Mouse (Mus musculus) MEL (cell line): Measurements from ENCODE around the gene Shcbp1l. TPM values are rescaled to one million over a fixed set of nuclear protein-coding genes. Genes with fewer than 3 reads are reported as not detected.
"Not testable (repeated sequence)": the region's sequence is repeated elsewhere in the genome, so short reads cannot be mapped to it uniquely, and the experiment has no call there.

Experiments used
- DNase-seq: peaks from one replicate; pipeline ENCODE4 v3.0.0; 2011; ENCODE audit warnings: low read depth, low spot score
- H3K27ac ChIP-seq: 2 replicates; pipeline ENCODE4 v1.5.1; 2012; ENCODE audit warnings: low read depth, mild to moderate bottlenecking, control low read depth, low read length, moderate library complexity; ENCODE audit not compliant: control insufficient read depth
- H3K27me3 ChIP-seq, 2 experiments: fragments of 150-350 bp in 1 of 2; sonication (generic) in 1 of 2; 2 replicates each; pipeline ENCODE4 v1.6.1; 2012; ENCODE audit warnings: low read length in 2 of 2, mild to moderate bottlenecking in 2 of 2, improper control_type of control experiment in 1 of 2, moderate library complexity in 1 of 2; ENCODE audit not compliant: insufficient read depth in 2 of 2, control insufficient read depth in 1 of 2
- H3K36me3 ChIP-seq, 2 experiments: 2 replicates each; pipeline ENCODE4 v1.6.1; 2012 to 2014; ENCODE audit warnings: low read length in 2 of 2, improper control_type of control experiment in 1 of 2, inconsistent platforms in 1 of 2, mild to moderate bottlenecking in 1 of 2; ENCODE audit not compliant: insufficient read depth in 2 of 2, control insufficient read depth in 1 of 2
- H3K4me1 ChIP-seq, 2 experiments: fragments of 150-350 bp in 1 of 2; sonication (generic) in 1 of 2; 2 replicates each; pipeline ENCODE4 v1.6.1; 2012; ENCODE audit warnings: low read length in 2 of 2, improper control_type of control experiment in 1 of 2, mild to moderate bottlenecking in 1 of 2; ENCODE audit not compliant: insufficient read depth in 2 of 2, control insufficient read depth in 1 of 2
- H3K4me3 ChIP-seq, 2 experiments: fragments of 150-350 bp in 1 of 2; sonication (generic) in 1 of 2; 2 replicates each; pipeline ENCODE4 v1.5.1; 2012; ENCODE audit warnings: low read depth in 2 of 2, low read length in 2 of 2, mild to moderate bottlenecking in 2 of 2, moderate library complexity in 2 of 2, control low read depth in 1 of 2, improper control_type of control experiment in 1 of 2; ENCODE audit not compliant: control insufficient read depth in 1 of 2, insufficient read depth in 1 of 2
- H3K79me2 ChIP-seq: 2 replicates; pipeline ENCODE4 v1.6.1; 2012; ENCODE audit warnings: mild to moderate bottlenecking, low read length, moderate library complexity; ENCODE audit not compliant: control insufficient read depth, poor library complexity, insufficient read depth
- H3K9ac ChIP-seq: 2 replicates; pipeline ENCODE4 v1.6.1; 2012; ENCODE audit warnings: low read depth, mild to moderate bottlenecking, control low read depth, low read length, moderate library complexity; ENCODE audit not compliant: control insufficient read depth, poor library complexity, severe bottlenecking
- H3K9me3 ChIP-seq: fragments of 150-350 bp; sonication (generic); replicated peaks from 2 replicates; pipeline ENCODE4 v1.6.1; 2012; ENCODE audit warnings: mild to moderate bottlenecking, low read length, improper control_type of control experiment, moderate library complexity; ENCODE audit not compliant: insufficient read depth
- CTCF ChIP-seq, 3 experiments: IDR thresholded peaks in 2 of 3; conservative IDR thresholded peaks in 1 of 3; 2 replicates each; pipeline ENCODE4 v1.5.1; 2011 to 2012; ENCODE audit warnings: low read length in 3 of 3, low read depth in 2 of 3, mild to moderate bottlenecking in 2 of 3, improper control_type of control experiment in 1 of 3, inconsistent platforms in 1 of 3, mixed read lengths in 1 of 3, moderate library complexity in 1 of 3; ENCODE audit not compliant: control insufficient read depth in 1 of 3, insufficient read depth in 1 of 3, poor library complexity in 1 of 3, severe bottlenecking in 1 of 3
- E2F4 ChIP-seq: IDR thresholded peaks from 2 replicates; pipeline ENCODE4 v1.6.1; 2011; ENCODE audit warnings: low read depth, low read length, improper control_type of control experiment, borderline replicate concordance
- ETS1 ChIP-seq: IDR thresholded peaks from 2 replicates; pipeline ENCODE4 v1.6.1; 2012; ENCODE audit warnings: low read depth, mild to moderate bottlenecking, inconsistent platforms, low read length, improper control_type of control experiment, moderate library complexity
- POLR2A ChIP-seq, 2 experiments: IDR thresholded peaks; 2 replicates each; pipeline ENCODE4 v1.6.1; 2011 to 2012; ENCODE audit warnings: low read length in 2 of 2, mild to moderate bottlenecking in 2 of 2, control low read depth in 1 of 2, improper control_type of control experiment in 1 of 2, low read depth in 1 of 2, moderate library complexity in 1 of 2; ENCODE audit not compliant: control insufficient read depth in 1 of 2, insufficient read depth in 1 of 2, poor library complexity in 1 of 2
- RAD21 ChIP-seq: IDR thresholded peaks from 2 replicates; pipeline ENCODE4 v1.6.1; 2011; ENCODE audit warnings: mild to moderate bottlenecking, low read depth, low read length, improper control_type of control experiment
- SMC3 ChIP-seq: IDR thresholded peaks from 2 replicates; pipeline ENCODE4 v1.6.1; 2011; ENCODE audit warnings: low read depth, low read length, improper control_type of control experiment
- ZC3H11A ChIP-seq: IDR thresholded peaks from 2 replicates; pipeline ENCODE4 v1.6.1; 2012; ENCODE audit warnings: low read depth, mild to moderate bottlenecking, inconsistent platforms, low read length, improper control_type of control experiment
- ZMIZ1 ChIP-seq: IDR thresholded peaks from 2 replicates; pipeline ENCODE4 v1.6.1; 2012; ENCODE audit warnings: low read depth, mild to moderate bottlenecking, inconsistent platforms, low read length, improper control_type of control experiment, moderate library complexity
- polyA plus RNA-seq, 2 experiments: library from polyadenylated mRNA; stranded (reverse) in 1 of 2; unstranded in 1 of 2; fragments of >175 nt in 1 of 2; fragments of >200 nt in 1 of 2; gene quantifications; 2 replicates each; pipeline versions ENCODE4 v1.2.1 to v1.2.4; 2012; ENCODE audit warnings: low replicate concordance in 2 of 2, low read depth in 1 of 2; ENCODE audit not compliant: insufficient read length in 2 of 2, insufficient read depth in 1 of 2, missing spikeins in 1 of 2
- total RNA-seq: library from RNA; depleted of rRNA; stranded (reverse); fragments of 300-350 nt; gene quantifications from 2 replicates; pipeline ENCODE4 v1.2.3, GENCODE M21; 2012

The Shcbp1l gene
- total and polyA plus RNA-seq, 3 experiments, result 2.4 to 3.7 TPM; not detected in 1

DNA sequence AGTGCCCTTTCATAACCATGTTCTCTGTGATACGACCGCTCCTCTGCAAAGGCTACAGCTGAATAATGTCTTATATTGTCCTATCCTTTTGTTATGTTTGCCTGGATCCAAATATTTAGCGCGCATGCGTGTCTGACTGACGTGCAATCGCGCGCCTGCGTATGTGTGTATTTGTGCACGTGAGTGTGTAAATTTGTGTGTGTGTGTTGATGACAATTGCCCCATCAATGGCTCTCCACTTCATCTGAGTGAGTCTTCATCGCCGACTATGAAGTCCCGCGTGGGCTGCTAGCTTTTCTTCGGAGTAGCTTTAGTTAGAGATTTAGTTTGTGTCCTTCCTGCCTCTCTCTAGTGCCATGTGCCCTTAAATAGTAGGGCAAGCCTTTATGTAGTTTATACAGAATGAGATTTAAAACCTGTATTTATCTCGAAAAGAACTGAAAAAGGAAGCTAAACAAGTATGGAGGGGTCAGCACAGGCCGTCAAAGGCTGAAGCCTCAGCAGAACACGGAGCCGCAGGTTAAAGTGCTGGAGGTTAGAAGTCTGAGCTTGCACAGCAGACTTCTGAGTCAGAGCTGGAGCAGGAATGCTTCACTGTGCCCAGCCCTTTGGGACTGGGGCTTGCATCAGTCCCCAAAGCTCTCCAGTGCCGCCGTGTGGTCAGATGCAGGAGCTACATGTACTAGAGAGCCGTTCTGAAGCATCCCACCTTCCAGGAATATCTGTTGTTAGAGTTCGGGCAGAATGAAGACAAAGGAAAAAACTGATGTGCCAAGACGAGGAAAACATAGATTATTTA, 38.5 kb upstream of the Shcbp1l start:
- Histone ChIP-seq H3K27ac (no peak overlapping the region), H3K9me3 (no peaks in the 10 kb centered on the region), H3K4me3 (no peak overlapping the region), H3K79me2 (no peaks in the 10 kb centered on the region), H3K27me3 (no peaks in the 10 kb centered on the region), H3K4me1 (peaks cover 0 to 2% of the 10 kb centered on the region in 2 experiments; a peak in 1 of 4 replicates)
- peak; percentile 59 for DNase-seq
- TF ChIP-seq POLR2A (IDR thresholded peaks at IDR 0.05; ENCODE audit: control insufficient read depth in 1 of 2, insufficient read depth in 1 of 2, low read depth in 1 of 2, low read length in 2 of 2, poor library complexity in 1 of 2), result no peak
- TF ChIP-seq CTCF (IDR thresholded peaks at IDR 0.05 in 2 of 3, conservative IDR thresholded peaks at IDR 0.05 in 1 of 3; ENCODE audit: control insufficient read depth in 1 of 3, insufficient read depth in 1 of 3, low read depth in 2 of 3, low read length in 3 of 3, poor library complexity in 1 of 3, severe bottlenecking in 1 of 3), result peak in 1 of 3 experiments; percentile 34; a peak in 2 of 6 replicates
- TF ChIP-seq, all 39 proteins: peak for 1
- Histone ChIP-seq H3K36me3 (no peaks in the 10 kb centered on the region), H3K9ac (no peak overlapping the region)

DNA sequence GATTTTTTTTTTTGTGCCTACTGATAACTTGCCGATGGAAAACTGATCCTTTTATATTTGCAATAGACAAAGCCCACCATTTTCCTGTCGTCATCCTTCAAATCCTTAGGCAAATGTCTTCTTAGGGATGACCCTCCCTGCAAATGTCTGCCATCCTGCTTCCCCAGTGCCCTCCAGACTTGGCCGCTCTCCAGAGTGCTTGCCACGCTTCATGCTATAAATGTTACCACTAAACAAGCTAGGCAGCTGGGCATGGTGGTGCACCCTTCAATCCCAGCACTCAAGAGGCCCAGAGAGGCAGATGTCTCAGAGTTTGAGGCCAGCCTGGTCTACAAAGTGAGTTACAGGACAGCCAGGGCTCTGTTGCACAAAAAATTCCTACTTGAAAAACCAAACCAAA, 29.3 kb upstream of the Shcbp1l start:
- not testable (repeated sequence) for DNase-seq, H3K9ac ChIP-seq, H3K9me3 ChIP-seq, H3K4me3 ChIP-seq, H3K4me1 ChIP-seq, H3K27ac ChIP-seq, H3K36me3 ChIP-seq, H3K79me2 ChIP-seq, H3K27me3 ChIP-seq

DNA sequence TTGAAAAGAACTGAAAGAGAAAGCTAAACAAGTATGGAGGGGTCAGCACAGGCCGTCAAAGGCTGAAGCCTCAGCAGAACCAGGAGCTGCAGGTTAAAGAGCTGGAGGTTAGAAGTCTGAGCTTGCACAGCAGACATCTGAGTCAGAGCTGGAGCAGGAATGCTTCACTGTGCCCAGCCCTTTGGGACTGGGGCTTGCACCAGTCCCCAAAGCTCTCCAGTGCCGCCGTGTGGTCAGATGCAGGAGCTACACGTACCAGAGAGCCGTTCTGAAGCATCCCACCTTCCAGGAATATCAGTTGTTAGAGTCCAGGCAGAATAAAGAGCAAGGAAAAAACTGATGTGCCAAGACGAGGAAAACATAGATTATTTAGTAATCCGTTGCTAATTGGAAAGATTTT, 23.2 kb upstream of the Shcbp1l start:
- no peaks in the 10 kb centered on the region for H3K9me3 ChIP-seq
- H3K79me2 ChIP-seq, result no peaks in the 10 kb centered on the region
- TF ChIP-seq ZMIZ1 (no peak), RAD21 (peak; percentile 53), ZC3H11A (peak; percentile 60), E2F4 (no peak), SMC3 (peak; percentile 65), CTCF (IDR thresholded peaks at IDR 0.05 in 2 of 3, conservative IDR thresholded peaks at IDR 0.05 in 1 of 3; ENCODE audit: control insufficient read depth in 1 of 3, insufficient read depth in 1 of 3, low read depth in 2 of 3, low read length in 3 of 3, poor library complexity in 1 of 3, severe bottlenecking in 1 of 3) (peak; percentile 53 to 72 (median 69)), ETS1 (no peak)
- peak; percentile 88 for DNase-seq
- no peak overlapping the region for H3K4me3 ChIP-seq
- peaks cover 1 to 4% of the 10 kb centered on the region in 2 experiments; a peak in 3 of 4 replicates for H3K27me3 ChIP-seq
- no peaks in the 10 kb centered on the region for H3K4me1 ChIP-seq
- no peak overlapping the region for H3K27ac ChIP-seq
- H3K36me3 ChIP-seq, result no peaks in the 10 kb centered on the region
- no peak overlapping the region for H3K9ac ChIP-seq

DNA sequence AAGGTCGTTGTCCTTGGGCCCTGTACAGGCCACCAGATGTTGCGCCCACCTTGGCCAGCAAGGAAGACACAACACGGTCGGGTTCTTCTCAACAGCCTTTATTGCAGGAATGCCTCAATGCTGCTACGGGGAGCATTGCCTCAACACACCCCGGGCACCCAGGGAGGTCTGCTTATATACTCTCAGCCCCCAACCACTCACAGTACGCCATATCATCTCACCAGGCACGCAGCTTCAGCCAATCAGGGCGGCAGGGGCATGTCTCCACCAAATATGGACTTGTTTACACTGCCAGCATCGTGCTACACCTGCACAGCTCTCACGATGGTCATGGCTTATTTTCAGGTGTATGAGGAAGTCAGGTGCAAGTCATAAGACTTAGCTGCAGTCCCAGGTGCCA, 17.3 kb upstream of the Shcbp1l start:
- not testable (repeated sequence) for H3K4me1 ChIP-seq, H3K27me3 ChIP-seq

DNA sequence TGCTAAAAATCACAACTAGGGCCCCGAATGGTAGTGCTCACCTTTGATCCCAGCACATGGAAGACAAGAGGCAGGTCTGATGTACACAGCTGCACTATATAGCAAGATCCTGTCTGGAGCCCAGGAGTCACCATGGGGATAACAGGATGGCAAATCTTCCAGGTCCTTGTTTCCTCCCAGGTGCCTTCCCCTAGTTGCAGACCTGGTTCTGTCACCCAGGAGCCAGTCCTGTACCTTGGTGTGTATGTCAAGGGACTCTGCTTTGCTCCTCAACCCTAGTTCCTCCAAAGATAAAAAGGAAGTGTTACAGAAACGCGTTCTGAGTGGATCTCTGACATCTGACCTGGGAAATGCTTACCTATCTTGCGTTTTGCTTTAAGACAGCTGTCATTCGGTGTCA, 16.7 kb upstream of the Shcbp1l start:
- not testable (repeated sequence) for H3K36me3 ChIP-seq, H3K9ac ChIP-seq, H3K4me3 ChIP-seq, H3K79me2 ChIP-seq, DNase-seq, H3K27me3 ChIP-seq, H3K27ac ChIP-seq, H3K4me1 ChIP-seq, H3K9me3 ChIP-seq

More for the DNA sequence above, 17.3 kb upstream of the Shcbp1l start:
- not testable (repeated sequence) for H3K79me2 ChIP-seq, H3K27ac ChIP-seq, DNase-seq, H3K9me3 ChIP-seq, H3K4me3 ChIP-seq, H3K9ac ChIP-seq, H3K36me3 ChIP-seq

DNA sequence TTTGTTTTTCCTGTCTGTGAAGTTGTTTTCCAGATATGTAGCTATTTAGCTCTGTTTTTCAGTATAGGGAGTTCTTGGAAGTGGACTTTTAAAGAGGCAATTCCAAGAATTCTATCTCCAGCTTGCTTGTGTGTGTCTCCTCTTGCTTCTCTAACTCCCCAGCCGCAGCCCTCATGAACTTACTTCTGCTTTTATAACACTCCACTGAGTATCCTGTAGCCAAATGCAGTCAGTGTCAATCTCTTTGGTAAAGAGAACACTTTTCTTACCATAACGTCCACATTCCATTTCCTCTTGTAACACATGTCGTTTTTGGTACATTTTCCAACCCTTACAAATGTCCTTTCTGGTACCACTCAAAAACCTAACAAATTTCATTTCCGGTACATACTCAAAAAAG, 14.0 kb upstream of the Shcbp1l start:
- not testable (repeated sequence) for H3K27ac ChIP-seq, H3K4me1 ChIP-seq, H3K4me3 ChIP-seq, H3K9me3 ChIP-seq, H3K9ac ChIP-seq, H3K79me2 ChIP-seq, DNase-seq, H3K36me3 ChIP-seq, H3K27me3 ChIP-seq
